Mouse (Mus musculus) lung, postnatal 0 days (tissue): ENCODE results near the gene Synj1.

Source experiments
- CTCF ChIP-seq: IDR thresholded peaks from 2 replicates; pipeline ENCODE4 v1.5.1; 2016; ENCODE audit warnings: antibody characterized with exemption, mild to moderate bottlenecking
- EP300 ChIP-seq: IDR thresholded peaks from 2 replicates; pipeline ENCODE4 v1.6.1; 2016; ENCODE audit warnings: antibody characterized with exemption, mild to moderate bottlenecking, control low read depth

DNA sequence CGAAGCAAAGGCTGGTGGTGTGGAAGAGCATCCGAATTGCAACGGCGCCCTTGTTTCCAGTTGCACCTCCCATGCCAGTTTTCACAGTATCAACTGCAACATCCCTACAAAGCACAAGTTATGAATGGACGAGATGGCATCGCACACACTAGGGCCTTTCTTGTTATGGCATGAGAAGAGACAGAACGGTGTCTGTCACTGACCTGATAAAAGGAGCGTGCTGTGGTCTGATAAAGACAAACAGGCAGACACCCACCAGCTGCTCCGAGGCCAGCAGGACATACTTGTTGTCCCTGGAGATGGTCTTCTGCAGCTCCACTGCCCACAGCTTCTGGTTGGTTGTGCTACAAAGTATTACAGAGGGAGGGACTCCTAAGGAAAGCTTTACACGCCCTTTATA is 46.8 kb downstream of the Synj1 start:
- no peak for TF ChIP-seq CTCF
- TF ChIP-seq EP300, result no peak
